Mouse (Mus musculus) intestine, embryonic 14.5 days (tissue): ENCODE data around the gene Atp5b. TPM values are rescaled to one million over a fixed set of nuclear protein-coding genes. Genes with fewer than 3 reads are reported as not detected.

Experiments used
- ATAC-seq: fragments of 200-750 bp; cut with Nextera tagmentation; replicated peaks from 2 replicates; pipeline ENCODE4 v1.8.0; 2017; ENCODE audit warnings: low read depth, moderate number of reproducible peaks, moderate TSS enrichment, moderate library complexity; ENCODE audit not compliant: low FRiP score, low TSS enrichment
- DNase-seq: peaks from one replicate; pipeline ENCODE4 v3.0.0-alpha.2; 2018; ENCODE audit warnings: low spot score
- H3K27ac ChIP-seq: fragments of 300-500 bp; sonication (generic); 2 replicates; pipeline ENCODE4 v1.5.1; 2014; ENCODE audit warnings: low read depth, mild to moderate bottlenecking, control low read depth
- H3K27me3 ChIP-seq: fragments of 300-500 bp; sonication (generic); replicated peaks from 2 replicates; pipeline ENCODE4 v1.6.1; 2014; ENCODE audit warnings: low read length, control low read depth; ENCODE audit not compliant: control insufficient read depth, insufficient read depth
- H3K36me3 ChIP-seq: fragments of 300-500 bp; sonication (generic); 2 replicates; pipeline ENCODE4 v1.6.1; 2014; ENCODE audit warnings: low read length, control low read depth; ENCODE audit not compliant: control insufficient read depth, insufficient read depth
- H3K4me1 ChIP-seq: fragments of 300-500 bp; sonication (generic); replicated peaks from 2 replicates; pipeline ENCODE4 v1.6.1; 2014; ENCODE audit warnings: low read length, control low read depth, mixed read lengths; ENCODE audit not compliant: control insufficient read depth, insufficient read depth
- H3K4me2 ChIP-seq: fragments of 300-500 bp; sonication (generic); 2 replicates; pipeline ENCODE4 v1.6.1; 2014; ENCODE audit warnings: low read length
- H3K4me3 ChIP-seq: fragments of 300-500 bp; sonication (generic); 2 replicates; pipeline ENCODE4 v1.5.1; 2014; ENCODE audit warnings: low read depth, low read length, control low read depth, mixed read lengths
- H3K9ac ChIP-seq: fragments of 300-500 bp; sonication (generic); 2 replicates; pipeline ENCODE4 v1.6.1; 2014; ENCODE audit warnings: mild to moderate bottlenecking, low read length
- H3K9me3 ChIP-seq: fragments of 300-500 bp; sonication (generic); 2 replicates; pipeline ENCODE4 v1.6.1; 2016; ENCODE audit warnings: low read length, control low read depth; ENCODE audit not compliant: control insufficient read depth
- WGBS: fragments of 180-500 bp; shearing (Covaris S2); extraction: QIAGEN DNeasy Blood & Tissue Kit; methylation state at CpG from one replicate; pipeline ENCODE4 v1.1.7; 2014; 5-methylcytosine and 5-hydroxymethylcytosine counted together
- polyA plus RNA-seq: library from polyadenylated mRNA; unstranded; fragments of >200 nt; fragmentation: Nextera tagmentation; extraction: Ambion mirVana; gene quantifications from 2 replicates; pipeline ENCODE4 v1.2.1, GENCODE M21; 2014

The Atp5b gene
- polyA plus RNA-seq, 1 experiment from 2014 or later, result 2,654 TPM

DNA sequence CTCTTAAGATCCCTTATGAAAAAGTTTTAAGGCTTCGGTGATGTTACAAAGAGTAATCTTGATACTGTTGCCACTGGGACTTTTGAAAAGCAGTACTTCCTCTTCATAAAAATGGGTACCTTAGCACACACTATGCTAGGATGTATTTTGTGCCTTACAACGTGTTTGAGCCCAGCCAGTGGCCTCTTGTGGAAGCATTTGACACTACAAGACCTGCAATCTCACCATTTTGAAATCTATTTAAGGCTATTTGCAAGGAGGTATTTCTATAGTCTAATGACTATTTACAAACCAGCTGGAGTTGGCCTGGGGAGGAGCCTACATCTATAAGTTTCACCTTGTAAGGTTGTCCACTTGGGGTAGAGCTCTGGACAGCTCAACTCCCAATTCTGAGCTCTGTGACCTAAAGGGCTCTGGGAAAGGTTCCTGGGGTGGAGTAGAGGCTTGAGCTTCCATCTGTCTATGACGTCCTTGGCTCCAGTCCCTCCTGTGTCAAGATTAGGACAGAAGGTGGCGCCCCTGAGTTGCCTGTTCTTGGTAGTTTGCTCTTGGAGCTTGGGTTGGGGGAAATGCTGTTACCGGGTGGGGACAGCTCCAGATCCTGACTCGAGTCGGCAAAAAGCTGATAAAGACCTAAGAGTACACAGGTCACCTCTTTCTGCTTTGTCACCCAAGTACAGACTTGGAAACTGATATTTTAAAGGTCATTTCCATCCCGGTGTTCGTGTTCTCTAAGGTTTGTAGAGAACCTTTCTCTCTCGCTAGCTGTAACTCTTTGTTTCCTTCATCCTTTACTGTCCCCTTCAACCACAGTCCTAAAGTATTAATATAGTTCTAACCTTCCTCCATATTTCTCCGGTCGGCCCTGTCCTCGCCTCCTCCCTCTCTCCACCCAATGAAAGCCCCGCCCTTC lies 7.8 kb downstream of the Atp5b start:
- DNase-seq, result peak; percentile 95
- Histone ChIP-seq H3K36me3 (peaks cover 45% of the 10 kb centered on the region), H3K9ac (peak overlapping the region; percentile 12; the same call in 1 of the 2 replicates), H3K27me3 (no peaks in the 10 kb centered on the region), H3K4me3 (peak overlapping the region; percentile 62), H3K4me2 (peak overlapping the region; percentile 83), H3K4me1 (peaks cover 22% of the 10 kb centered on the region), H3K27ac (peak overlapping the region; percentile 89), H3K9me3 (no peaks in the 10 kb centered on the region)
- ATAC-seq, result peak; percentile 63
- WGBS, result 9% methylated on average over 14 of the region's 14 CpGs

DNA sequence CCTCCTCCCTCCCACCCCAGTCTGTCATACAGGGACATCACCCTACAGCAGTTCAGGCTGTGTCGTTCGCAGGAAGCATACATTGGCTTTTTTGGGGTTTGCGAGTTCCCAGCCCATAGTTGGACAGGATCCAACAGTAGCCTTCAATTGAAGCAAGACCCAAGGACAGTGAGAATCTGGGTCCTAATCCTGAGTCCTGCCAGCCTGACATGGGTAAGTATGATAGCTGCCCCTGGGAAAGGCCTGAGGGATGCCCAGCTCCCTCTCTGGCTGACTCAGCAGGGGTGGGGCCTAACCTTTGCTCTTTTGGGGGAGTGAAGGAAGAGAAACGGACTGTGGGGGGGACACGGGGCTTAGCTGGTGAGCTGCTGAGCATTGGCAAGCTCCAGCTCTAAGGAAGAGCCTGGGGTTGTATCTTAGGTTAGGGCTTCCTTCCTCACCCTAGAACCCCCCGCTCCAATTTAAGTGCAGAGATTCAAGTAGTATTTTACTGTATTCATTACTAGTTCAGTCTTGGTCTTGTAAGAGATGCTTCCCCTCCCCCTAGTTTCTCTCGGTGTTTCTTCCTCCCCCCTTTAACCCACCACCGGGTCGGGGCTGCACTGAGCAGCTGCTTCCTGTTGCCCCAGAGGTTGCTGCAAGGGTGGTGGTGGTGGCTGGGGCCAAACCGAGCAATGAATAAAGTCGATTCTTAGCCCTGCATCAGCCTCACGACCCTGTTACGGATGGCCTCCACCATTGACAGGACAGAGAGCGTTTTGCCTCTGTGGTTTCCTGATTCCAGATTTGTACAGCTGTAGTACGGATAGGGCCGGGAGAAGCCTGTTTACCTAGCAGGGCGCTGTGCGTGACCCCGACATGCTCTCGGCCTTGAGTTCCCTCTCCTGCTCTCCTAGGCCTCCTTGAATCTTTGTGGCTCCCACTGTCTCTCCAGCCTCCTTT lies 8.8 kb downstream of the Atp5b start, which contains the start of gene Baz2a:
TSS of gene Baz2a (plus strand) at position 14 of the 942 bp plus-strand sequence.
- H3K4me2 ChIP-seq, result peak within 1 kb of the TSS; percentile 83
- H3K27me3 ChIP-seq, result no peaks in the 10 kb centered on the region
- under 1% methylated on average over 20 of the region's 20 CpGs for WGBS
- peak within 1 kb of the TSS; percentile 61 for H3K9ac ChIP-seq
- DNase-seq (peak; percentile 73), ATAC-seq (peak; percentile 7; the same call in 1 of the 2 replicates)
- peak within 1 kb of the TSS; percentile 62 for H3K4me3 ChIP-seq
- H3K9me3 ChIP-seq, result no peaks in the 10 kb centered on the region
- H3K27ac ChIP-seq, result peak within 1 kb of the TSS; percentile 89
- H3K36me3 ChIP-seq, result peaks cover 36% of the 10 kb centered on the region
- H3K4me1 ChIP-seq, result peaks cover 26% of the 10 kb centered on the region

DNA sequence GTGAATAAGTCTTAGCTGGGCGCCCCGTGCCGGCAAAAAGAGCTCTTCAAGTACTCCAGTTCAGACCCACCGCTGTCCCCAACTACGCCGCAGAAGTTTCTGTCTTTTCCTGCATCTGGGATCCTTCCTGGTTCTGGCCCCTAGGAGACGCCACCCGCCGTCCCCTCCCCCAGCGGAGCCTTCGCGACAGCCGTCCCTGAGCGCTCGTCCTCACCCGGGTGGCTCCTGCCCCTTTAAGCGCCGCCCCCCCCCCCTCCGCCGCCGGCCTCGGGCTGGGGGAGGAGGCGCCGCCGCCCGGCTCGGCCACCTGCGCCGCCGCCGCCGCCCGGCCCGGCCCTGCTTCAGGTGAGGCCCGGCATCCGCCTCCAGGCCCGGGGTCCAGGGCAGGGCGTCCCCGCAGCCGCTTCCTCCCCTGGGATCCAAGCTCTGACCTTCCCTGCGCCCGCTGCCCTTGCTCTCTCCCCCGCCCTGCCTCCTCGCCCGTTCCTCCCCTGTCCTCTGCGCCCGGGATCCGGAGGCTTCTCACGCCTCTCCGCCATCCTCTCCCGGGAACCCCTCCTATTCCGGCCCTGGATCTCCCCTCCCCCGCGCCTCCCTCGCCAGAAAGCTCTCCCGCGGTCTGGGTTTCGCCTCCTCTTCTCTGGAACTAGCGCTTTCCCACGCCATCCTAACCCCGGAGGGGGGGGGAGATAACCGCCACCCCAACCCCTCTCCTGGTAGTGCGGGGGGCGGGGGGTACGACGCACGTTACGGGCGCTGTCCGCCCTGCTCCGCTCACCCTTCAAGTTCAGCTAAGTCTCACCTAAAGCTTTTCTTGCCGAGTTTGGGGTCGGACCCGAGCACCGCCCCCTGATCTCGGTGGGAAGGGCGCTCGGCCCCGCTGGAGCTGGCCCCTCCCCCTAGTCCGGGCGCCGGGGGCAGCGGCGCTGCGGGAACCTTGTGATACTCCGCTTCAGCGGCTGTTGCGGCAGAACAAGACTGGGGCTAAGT lies 9.7 kb downstream of the Atp5b start:
- H3K36me3 ChIP-seq, result peaks cover 26% of the 10 kb centered on the region
- H3K4me1 ChIP-seq, result peaks cover 26% of the 10 kb centered on the region
- H3K27me3 ChIP-seq, result no peaks in the 10 kb centered on the region
- peak; percentile 47 for ATAC-seq
- WGBS, result under 1% methylated on average over 78 of the region's 88 CpGs
- H3K9ac ChIP-seq, result peak overlapping the region; percentile 61
- H3K4me3 ChIP-seq, result peak overlapping the region; percentile 62
- H3K9me3 ChIP-seq, result no peaks in the 10 kb centered on the region
- H3K27ac ChIP-seq, result peak overlapping the region; percentile 89
- DNase-seq, result peak; percentile 90
- peak overlapping the region; percentile 83 for H3K4me2 ChIP-seq

DNA sequence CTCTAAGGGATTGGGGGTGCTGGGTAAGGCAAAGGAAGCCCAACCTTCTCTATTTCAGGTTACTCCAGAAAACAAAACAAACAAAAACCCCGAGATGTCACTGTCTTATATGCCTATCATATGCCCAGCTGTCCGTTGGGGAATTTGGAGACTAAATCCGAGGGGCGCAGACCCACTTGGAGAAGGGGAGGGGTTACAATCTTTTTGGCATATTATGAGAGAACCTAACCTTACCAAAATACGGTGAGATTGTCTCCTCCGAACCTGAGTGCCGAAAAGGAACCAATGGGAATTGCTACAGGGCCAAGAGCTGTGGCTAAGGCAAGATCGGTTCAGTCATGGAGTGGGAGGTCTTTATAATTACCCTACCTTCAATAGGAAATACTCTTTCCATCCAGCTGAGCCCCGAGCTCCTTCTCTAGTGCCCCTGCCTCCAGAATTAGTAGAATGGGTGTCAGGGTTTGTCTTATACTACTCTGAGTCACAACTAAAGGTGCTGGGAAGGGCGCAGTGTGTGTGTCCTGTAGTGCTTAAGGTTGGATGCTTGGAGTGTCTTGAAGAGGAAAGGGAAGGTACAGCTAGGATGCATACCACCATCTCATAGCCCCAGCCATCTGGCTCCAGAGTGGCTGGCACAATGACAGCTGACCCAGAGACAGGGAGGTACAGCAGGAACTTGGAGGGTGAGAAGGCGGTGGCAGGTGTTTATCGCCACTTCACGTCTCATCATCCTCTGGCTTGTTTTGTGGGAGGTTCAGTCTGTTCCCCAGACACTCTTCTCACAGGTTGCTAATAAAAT lies 10.6 kb downstream of the Atp5b start:
- H3K9ac ChIP-seq, result peak overlapping the region; percentile 61
- H3K36me3 ChIP-seq, result peaks cover 17% of the 10 kb centered on the region
- H3K27ac ChIP-seq, result peak overlapping the region; percentile 89; the same call in 1 of the 2 replicates
- no peaks in the 10 kb centered on the region for H3K27me3 ChIP-seq
- DNase-seq (peak; percentile 57), ATAC-seq (no peak)
- H3K4me2 ChIP-seq, result peak overlapping the region; percentile 83
- peak overlapping the region; percentile 62 for H3K4me3 ChIP-seq
- H3K9me3 ChIP-seq, result no peaks in the 10 kb centered on the region
- peaks cover 34% of the 10 kb centered on the region for H3K4me1 ChIP-seq
- 29% methylated on average over 13 of the region's 13 CpGs for WGBS

DNA sequence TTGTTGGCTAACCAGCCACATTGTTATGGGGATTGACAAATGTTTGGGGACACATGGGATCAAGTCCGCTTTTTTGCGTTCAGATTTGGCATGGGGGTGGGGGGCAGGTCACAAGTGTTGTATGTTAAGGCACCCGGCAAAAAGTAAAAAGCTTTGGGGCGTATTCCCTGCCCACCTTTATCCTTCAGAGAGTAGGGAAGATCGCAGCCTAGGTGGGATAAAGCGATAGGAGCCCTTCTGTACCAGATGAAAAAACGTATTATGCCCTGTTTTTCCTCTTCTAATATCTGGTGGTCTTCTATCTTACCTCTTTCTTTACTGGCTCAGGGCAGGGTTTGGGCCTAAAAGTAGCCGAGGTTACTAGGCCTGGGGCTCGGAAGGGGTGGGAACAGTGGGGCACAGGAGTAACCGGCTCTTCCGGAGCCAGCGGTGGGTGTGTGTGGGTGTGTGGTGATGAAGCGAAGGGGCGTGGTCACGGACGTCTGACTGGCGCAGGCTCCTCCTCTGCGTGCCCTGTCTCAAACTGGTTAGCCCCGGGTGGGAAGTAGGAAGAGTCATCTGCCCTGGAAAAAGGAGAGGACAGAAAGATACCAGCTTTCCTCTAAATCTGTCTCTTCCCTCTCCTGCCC lies 11.4 kb downstream of the Atp5b start:
- Histone ChIP-seq H3K27ac (peak overlapping the region; percentile 89; the same call in 1 of the 2 replicates), H3K4me3 (peak overlapping the region; percentile 4; the same call in 1 of the 2 replicates), H3K9ac (no peak overlapping the region), H3K9me3 (no peaks in the 10 kb centered on the region), H3K36me3 (peaks cover 10% of the 10 kb centered on the region), H3K4me1 (peaks cover 33% of the 10 kb centered on the region), H3K27me3 (no peaks in the 10 kb centered on the region), H3K4me2 (peak overlapping the region; percentile 83)
- peak; percentile 83 for DNase-seq
- WGBS, result 12% methylated on average over 19 of the region's 19 CpGs
- ATAC-seq, result peak; percentile 52

DNA sequence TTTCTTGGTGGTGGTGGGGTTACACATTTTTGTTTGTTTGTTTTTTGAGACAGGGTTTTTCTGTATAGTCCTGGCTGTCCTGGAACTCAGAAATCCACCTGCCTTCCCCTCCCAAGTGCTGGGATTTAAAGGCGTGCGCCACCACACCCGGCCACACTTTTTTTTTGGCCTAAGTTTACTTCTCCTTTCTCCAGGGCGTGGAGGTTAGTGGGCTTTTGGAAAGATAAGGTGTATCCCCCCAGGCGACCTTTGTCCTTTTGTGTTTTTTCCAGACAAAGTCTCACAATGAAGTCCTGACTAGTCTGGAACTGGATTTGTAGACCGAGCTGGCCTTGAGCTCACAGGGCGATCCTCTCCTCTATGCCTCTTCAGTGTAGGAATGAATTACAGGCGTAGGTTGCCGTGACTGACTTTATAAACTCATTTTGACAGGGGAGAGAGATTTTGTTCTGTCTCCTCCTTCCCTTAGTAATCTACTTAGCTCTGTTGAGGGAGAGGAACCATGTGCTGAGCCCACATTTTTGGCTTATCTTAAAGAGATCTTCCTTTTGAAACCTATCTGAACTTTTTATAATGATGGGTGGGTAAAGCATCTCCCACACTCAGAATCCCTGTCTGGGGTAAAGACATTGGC lies 12.0 kb downstream of the Atp5b start:
- 24% methylated on average over 9 of the region's 9 CpGs for WGBS
- no peak overlapping the region for H3K9ac ChIP-seq
- no peak overlapping the region; the same call in 1 of the 2 replicates for H3K4me3 ChIP-seq
- H3K4me1 ChIP-seq, result peaks cover 33% of the 10 kb centered on the region
- peak overlapping the region; percentile 14; the same call in 1 of the 2 replicates for H3K27ac ChIP-seq
- H3K27me3 ChIP-seq, result no peaks in the 10 kb centered on the region
- H3K36me3 ChIP-seq, result peaks cover 3% of the 10 kb centered on the region
- H3K9me3 ChIP-seq, result no peaks in the 10 kb centered on the region
- H3K4me2 ChIP-seq, result peak overlapping the region; percentile 83
- DNase-seq (no peak), ATAC-seq (no peak)
